Mouse (Mus musculus) kidney, embryonic 14.5 days (tissue): ENCODE results near the gene Helt. TPM values are rescaled to one million over a fixed set of nuclear protein-coding genes. Genes with fewer than 3 reads are reported as not detected.

Source experiments
- ATAC-seq: fragments of 200-750 bp; cut with Nextera tagmentation; 2 replicates; pipeline ENCODE4 v1.8.0; 2017; ENCODE audit warnings: moderate number of reproducible peaks, mild to moderate bottlenecking, moderate TSS enrichment, moderate library complexity; ENCODE audit not compliant: low FRiP score, low TSS enrichment
- H3K27ac ChIP-seq: fragments of 300-500 bp; sonication (generic); 2 replicates; pipeline ENCODE4 v1.5.1; 2014; ENCODE audit warnings: low read depth, mild to moderate bottlenecking, low read length, moderate library complexity, mixed read lengths
- H3K27me3 ChIP-seq: fragments of 300-500 bp; sonication (generic); 2 replicates; pipeline ENCODE4 v1.6.1; 2014; ENCODE audit warnings: mild to moderate bottlenecking, low read length; ENCODE audit not compliant: control insufficient read depth, insufficient read depth
- H3K36me3 ChIP-seq: fragments of 300-500 bp; sonication (generic); 2 replicates; pipeline ENCODE4 v1.6.1; 2014; ENCODE audit warnings: low read length, mixed read lengths; ENCODE audit not compliant: control insufficient read depth, insufficient read depth
- H3K4me1 ChIP-seq: fragments of 300-500 bp; sonication (generic); 2 replicates; pipeline ENCODE4 v1.6.1; 2014; ENCODE audit warnings: low read length, mixed read lengths; ENCODE audit not compliant: control insufficient read depth, insufficient read depth
- H3K4me2 ChIP-seq: fragments of 300-500 bp; sonication (generic); replicated peaks from 2 replicates; pipeline ENCODE4 v1.6.1; 2014; ENCODE audit warnings: low read depth, mild to moderate bottlenecking, low read length
- H3K4me3 ChIP-seq: fragments of 300-500 bp; sonication (generic); 2 replicates; pipeline ENCODE4 v1.5.1; 2014; ENCODE audit warnings: mild to moderate bottlenecking, low read length
- H3K9ac ChIP-seq: fragments of 300-500 bp; sonication (generic); 2 replicates; pipeline ENCODE4 v1.6.1; 2014; ENCODE audit warnings: low read depth, mild to moderate bottlenecking, low read length, moderate library complexity
- H3K9me3 ChIP-seq: fragments of 300-500 bp; sonication (generic); 2 replicates; pipeline ENCODE4 v1.6.1; 2016; ENCODE audit warnings: low read length; ENCODE audit not compliant: control insufficient read depth
- WGBS: fragments of 180-500 bp; shearing (Covaris S2); extraction: QIAGEN DNeasy Blood & Tissue Kit; methylation state at CpG from one replicate; pipeline ENCODE4 v1.1.7; 2014; 5-methylcytosine and 5-hydroxymethylcytosine counted together
- polyA plus RNA-seq: library from polyadenylated mRNA; unstranded; fragments of >200 nt; fragmentation: Nextera tagmentation; extraction: Ambion mirVana; gene quantifications from 2 replicates; pipeline ENCODE4 v1.2.1, GENCODE M21; 2014

Gene Helt
- polyA plus RNA-seq, 1 experiment from 2014 or later, result not detected

DNA sequence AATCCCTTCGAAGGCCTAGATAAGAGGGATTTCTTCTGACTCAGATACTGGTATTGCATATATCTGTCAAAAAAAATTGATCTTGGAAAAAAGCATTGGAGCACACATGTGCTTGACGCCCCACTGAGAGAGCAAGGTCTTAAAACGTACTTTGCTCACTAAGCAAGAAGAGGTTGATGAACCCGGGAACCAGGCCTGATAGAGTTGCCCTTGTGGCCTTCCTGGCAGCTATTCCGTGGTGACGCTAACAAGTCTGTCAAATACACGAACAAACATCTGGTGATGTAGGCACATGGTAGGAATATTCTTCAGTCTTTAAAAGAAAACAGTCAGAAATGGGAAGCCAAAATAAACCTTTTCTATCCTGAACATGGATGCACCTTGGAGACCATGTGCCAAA, 32.8 kb upstream of the Helt start:
- ATAC-seq, result no peak
- Histone ChIP-seq H3K9me3 (no peaks in the 10 kb centered on the region; the same call in 1 of the 2 replicates), H3K4me2 (no peak overlapping the region), H3K4me1 (no peaks in the 10 kb centered on the region), H3K9ac (no peak overlapping the region), H3K4me3 (no peak overlapping the region), H3K36me3 (no peaks in the 10 kb centered on the region), H3K27ac (no peak overlapping the region), H3K27me3 (no peaks in the 10 kb centered on the region)
- WGBS, result 86% methylated on average over 7 of the region's 7 CpGs

DNA sequence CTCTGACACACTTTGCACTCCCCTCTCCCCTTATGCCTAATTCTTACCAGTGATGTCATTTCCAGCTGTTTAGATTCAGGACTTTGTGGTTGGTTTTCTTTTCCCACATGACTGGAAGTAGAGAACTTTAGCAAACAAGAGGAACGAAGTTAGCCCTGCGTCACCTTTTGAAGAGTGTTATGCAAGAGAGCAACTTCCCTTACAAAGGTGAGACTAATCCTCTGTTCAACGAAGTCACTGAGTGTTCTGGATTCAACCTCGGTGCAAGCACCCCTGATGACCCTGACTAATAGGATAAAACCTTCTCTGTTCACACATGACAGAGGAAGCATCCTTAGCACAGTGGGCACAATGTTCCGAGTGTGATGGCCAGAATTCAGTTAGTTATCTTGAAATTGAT, 32.2 kb upstream of the Helt start:
- no peak overlapping the region for H3K9ac ChIP-seq
- H3K27me3 ChIP-seq, result no peaks in the 10 kb centered on the region
- WGBS, result 92% methylated on average over 5 of the region's 5 CpGs
- no peaks in the 10 kb centered on the region; the same call in 1 of the 2 replicates for H3K9me3 ChIP-seq
- H3K4me1 ChIP-seq, result no peaks in the 10 kb centered on the region
- H3K27ac ChIP-seq, result no peak overlapping the region
- H3K4me3 ChIP-seq, result no peak overlapping the region
- no peak for ATAC-seq
- H3K36me3 ChIP-seq, result no peaks in the 10 kb centered on the region
- H3K4me2 ChIP-seq, result no peak overlapping the region

DNA sequence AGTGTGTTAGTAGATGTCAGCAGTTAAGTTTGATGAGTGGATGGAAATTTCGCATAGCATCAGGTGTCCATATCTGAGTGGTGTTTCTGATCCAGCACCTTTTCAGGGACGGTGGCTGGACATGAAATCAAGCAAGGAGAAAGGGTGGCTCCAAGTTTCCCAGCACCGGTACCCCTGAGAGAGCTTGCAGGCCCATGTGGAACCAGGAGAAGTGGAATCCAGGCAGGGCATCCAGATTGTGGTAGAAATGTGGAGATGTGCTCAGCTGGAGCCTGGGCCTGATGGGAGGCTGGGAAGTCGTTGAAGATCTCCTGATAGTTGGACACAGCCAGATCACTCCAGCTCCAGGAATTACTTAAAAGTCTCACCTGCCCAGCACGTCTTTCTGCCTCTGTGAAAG, 30.2 kb upstream of the Helt start:
- no peak for ATAC-seq

DNA sequence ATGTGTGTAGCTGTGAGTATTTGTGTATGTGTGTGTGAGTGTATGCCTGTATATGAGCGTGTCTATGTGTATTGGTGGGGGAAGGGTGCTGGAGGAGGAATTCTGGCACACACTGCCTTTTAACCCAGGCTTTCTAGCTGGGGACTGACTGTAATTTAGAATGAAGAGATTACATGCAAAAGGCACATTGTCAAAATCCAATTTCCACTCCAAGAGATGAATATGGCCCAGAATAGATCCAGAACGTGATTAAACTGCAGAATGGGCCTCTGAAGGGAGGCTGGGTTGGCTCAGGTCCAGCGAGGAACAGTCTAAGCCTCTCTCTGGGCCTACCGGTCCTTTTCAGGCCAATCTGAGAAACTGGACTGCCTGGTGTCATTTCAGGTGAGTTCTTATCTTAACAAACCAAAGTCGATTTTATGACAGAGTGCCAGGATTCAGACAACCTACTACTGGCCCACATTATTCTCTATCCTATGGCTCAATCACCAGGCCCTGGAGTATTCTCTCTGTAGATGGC, 29.3 kb upstream of the Helt start:
- 67% methylated on average over 5 of the region's 5 CpGs for WGBS
- Histone ChIP-seq H3K9ac (no peak overlapping the region), H3K9me3 (no peaks in the 10 kb centered on the region; the same call in 1 of the 2 replicates)

More for the DNA sequence above, 30.2 kb upstream of the Helt start:
- Histone ChIP-seq H3K9me3 (no peaks in the 10 kb centered on the region; the same call in 1 of the 2 replicates), H3K9ac (no peak overlapping the region), H3K27me3 (no peaks in the 10 kb centered on the region), H3K4me3 (no peak overlapping the region), H3K4me1 (no peaks in the 10 kb centered on the region), H3K27ac (no peak overlapping the region), H3K4me2 (no peak overlapping the region), H3K36me3 (no peaks in the 10 kb centered on the region)
- 73% methylated on average over 5 of the region's 5 CpGs for WGBS

DNA sequence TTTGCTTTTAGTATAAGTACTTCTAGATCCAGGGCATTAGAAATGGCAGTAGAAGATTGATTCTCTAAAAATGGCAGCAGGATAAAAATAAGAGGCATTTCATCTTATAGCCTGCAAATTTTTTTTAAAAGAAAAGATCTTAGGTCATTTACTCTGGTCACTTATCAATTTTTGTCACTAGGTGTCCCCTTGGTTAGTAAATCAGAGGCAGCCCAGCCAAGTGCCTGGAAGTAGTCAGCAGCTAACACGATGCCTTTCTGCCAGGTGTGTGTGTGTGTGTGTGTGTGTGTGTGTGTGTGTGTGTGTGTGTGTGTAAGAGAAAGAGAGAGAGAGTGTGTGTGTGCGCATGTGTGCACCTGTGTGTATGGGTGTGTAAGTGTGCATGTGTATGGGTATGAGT, 28.4 kb upstream of the Helt start:
- no peak overlapping the region for H3K27ac ChIP-seq
- no peak for ATAC-seq
- H3K4me3 ChIP-seq, result no peak overlapping the region
- no peaks in the 10 kb centered on the region for H3K36me3 ChIP-seq
- H3K4me1 ChIP-seq, result no peaks in the 10 kb centered on the region
- 76% methylated on average over 2 of the region's 2 CpGs for WGBS
- H3K4me2 ChIP-seq, result no peak overlapping the region
- no peaks in the 10 kb centered on the region for H3K27me3 ChIP-seq
- no peaks in the 10 kb centered on the region; the same call in 1 of the 2 replicates for H3K9me3 ChIP-seq
- no peak overlapping the region for H3K9ac ChIP-seq

More for the DNA sequence above, 29.3 kb upstream of the Helt start:
- no peaks in the 10 kb centered on the region for H3K4me1 ChIP-seq
- no peak overlapping the region for H3K27ac ChIP-seq
- ATAC-seq, result no peak
- no peaks in the 10 kb centered on the region for H3K36me3 ChIP-seq
- no peak overlapping the region for H3K4me2 ChIP-seq
- H3K27me3 ChIP-seq, result no peaks in the 10 kb centered on the region
- no peak overlapping the region for H3K4me3 ChIP-seq

DNA sequence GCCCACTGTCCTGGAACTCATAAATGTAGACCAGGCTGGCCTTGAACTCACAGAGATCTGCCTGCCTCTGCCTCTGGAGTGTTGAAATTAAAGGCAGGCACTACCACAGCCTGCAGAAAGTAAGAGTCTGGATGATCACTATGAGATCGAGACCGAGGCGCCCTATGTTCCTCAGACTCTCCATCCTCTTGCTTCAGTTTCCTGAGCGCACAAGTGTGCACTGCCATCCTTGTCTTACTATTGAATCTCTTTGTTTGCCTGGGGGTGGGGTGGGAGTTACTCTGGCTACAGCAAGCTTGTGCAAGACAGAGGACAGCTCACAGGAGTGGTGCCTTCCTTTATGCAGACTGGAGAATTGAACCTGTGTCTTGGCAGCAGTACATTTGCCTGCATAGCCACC, 27.9 kb upstream of the Helt start:
- H3K27ac ChIP-seq, result no peak overlapping the region
- H3K4me1 ChIP-seq, result no peaks in the 10 kb centered on the region
- no peaks in the 10 kb centered on the region; the same call in 1 of the 2 replicates for H3K9me3 ChIP-seq
- H3K27me3 ChIP-seq, result no peaks in the 10 kb centered on the region
- no peak overlapping the region for H3K4me3 ChIP-seq
- no peak overlapping the region for H3K9ac ChIP-seq
- no peak for ATAC-seq
- WGBS, result 84% methylated on average over 4 of the region's 4 CpGs
- H3K4me2 ChIP-seq, result no peak overlapping the region
- H3K36me3 ChIP-seq, result no peaks in the 10 kb centered on the region

DNA sequence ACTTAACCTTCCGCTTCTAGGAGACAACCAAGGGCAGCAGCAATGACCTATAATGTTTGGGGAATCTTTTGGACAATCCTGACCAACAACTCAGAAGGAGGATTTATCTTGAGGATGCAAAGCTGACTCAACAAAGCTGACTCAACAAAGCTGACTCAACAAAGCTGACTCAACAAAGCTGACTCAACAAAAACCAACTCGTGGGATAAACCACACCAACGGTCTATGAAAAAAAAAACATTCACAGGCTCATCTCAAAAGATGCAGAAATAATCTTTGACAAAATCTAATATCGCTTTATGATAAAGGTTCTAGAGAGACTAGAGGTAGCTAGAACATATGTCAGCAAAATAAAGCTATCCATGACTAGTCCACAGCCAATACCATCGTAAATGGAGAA, 24.3 kb upstream of the Helt start:
- no peaks in the 10 kb centered on the region for H3K9me3 ChIP-seq
- no peak for ATAC-seq
- no peaks in the 10 kb centered on the region for H3K36me3 ChIP-seq
- 88% methylated on average over 5 of the region's 5 CpGs for WGBS
- no peaks in the 10 kb centered on the region for H3K4me1 ChIP-seq
- H3K27ac ChIP-seq, result no peak overlapping the region
- H3K4me3 ChIP-seq, result no peak overlapping the region
- no peak overlapping the region for H3K4me2 ChIP-seq
- H3K27me3 ChIP-seq, result no peaks in the 10 kb centered on the region
- no peak overlapping the region for H3K9ac ChIP-seq

DNA sequence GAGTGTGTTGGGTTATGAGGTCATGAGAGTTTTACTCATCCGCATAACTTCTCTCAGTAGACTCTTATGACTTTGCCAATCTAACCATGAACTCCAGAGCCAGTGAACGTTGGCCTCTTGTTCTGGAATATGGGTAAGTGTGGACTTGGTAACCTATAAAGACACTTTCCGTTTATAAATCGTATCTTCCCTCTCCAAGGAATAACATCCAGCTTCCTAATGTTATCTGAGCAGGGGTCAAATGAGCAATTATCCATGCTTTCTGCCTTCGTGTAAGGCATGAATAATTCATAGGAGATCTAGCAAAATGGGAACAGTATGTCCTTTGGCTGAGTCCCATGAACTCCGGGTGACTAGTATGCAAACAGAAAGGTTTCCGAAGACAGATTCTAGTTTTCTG, 22.7 kb upstream of the Helt start:
- 78% methylated on average over 7 of the region's 7 CpGs for whole genome bisulfite sequencing
- no peaks in the 10 kb centered on the region for H3K9me3 ChIP-seq
- no peak overlapping the region for H3K27ac ChIP-seq
- ATAC-seq, result no peak
- no peaks in the 10 kb centered on the region for H3K4me1 ChIP-seq
- no peak overlapping the region for H3K9ac ChIP-seq
- H3K4me3 ChIP-seq, result no peak overlapping the region
- no peaks in the 10 kb centered on the region for H3K36me3 ChIP-seq
- H3K4me2 ChIP-seq, result no peak overlapping the region
- H3K27me3 ChIP-seq, result no peaks in the 10 kb centered on the region

DNA sequence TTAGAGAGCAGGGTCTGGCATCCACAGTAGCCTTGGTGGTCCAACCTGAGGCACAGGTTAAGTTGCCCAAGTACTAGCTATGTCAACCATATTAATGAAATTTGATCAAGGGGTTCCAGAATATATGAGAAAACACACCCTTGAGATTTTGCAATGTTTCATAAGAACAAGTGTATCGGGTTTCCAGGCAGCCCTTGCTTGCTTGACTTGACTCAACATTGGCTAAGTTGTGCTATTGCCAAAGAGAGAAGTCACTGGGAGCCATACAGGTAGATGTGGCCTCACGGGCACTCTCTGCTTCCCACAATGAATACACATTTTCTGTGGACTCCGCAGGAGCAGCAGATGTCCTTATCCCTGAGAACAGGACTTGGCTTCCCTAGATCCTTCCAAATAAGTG, 19.3 kb upstream of the Helt start:
- 89% methylated on average over 3 of the region's 3 CpGs for WGBS
- no peaks in the 10 kb centered on the region for H3K4me1 ChIP-seq
- ATAC-seq, result no peak
- H3K9ac ChIP-seq, result no peak overlapping the region
- H3K36me3 ChIP-seq, result no peaks in the 10 kb centered on the region
- H3K9me3 ChIP-seq, result no peaks in the 10 kb centered on the region
- H3K4me3 ChIP-seq, result no peak overlapping the region
- H3K4me2 ChIP-seq, result no peak overlapping the region
- H3K27ac ChIP-seq, result no peak overlapping the region
- H3K27me3 ChIP-seq, result no peaks in the 10 kb centered on the region
